Mouse (Mus musculus) left cerebral cortex, postnatal 4 days (tissue): ENCODE measurements around the gene Naaa. TPM values are rescaled to one million over a fixed set of nuclear protein-coding genes. Genes with fewer than 3 reads are reported as not detected.

Experiments used
- DNase-seq: peaks from one replicate; pipeline ENCODE4 v3.0.0-alpha.2; 2022
- intact Hi-C: fragments of 180-260 bp; cut with DNase I; formaldehyde crosslinking; loops from one replicate; pipeline ENCODE4 v1.15.1; 2025
- total RNA-seq, 2 experiments: library from RNA; stranded (reverse); gene quantifications; 2 replicates each; pipeline ENCODE4 v1.2.3; 2021

Naaa gene
- total RNA-seq, 2 experiments from 2014 or later, result 11.9 to 13.9 TPM

DNA sequence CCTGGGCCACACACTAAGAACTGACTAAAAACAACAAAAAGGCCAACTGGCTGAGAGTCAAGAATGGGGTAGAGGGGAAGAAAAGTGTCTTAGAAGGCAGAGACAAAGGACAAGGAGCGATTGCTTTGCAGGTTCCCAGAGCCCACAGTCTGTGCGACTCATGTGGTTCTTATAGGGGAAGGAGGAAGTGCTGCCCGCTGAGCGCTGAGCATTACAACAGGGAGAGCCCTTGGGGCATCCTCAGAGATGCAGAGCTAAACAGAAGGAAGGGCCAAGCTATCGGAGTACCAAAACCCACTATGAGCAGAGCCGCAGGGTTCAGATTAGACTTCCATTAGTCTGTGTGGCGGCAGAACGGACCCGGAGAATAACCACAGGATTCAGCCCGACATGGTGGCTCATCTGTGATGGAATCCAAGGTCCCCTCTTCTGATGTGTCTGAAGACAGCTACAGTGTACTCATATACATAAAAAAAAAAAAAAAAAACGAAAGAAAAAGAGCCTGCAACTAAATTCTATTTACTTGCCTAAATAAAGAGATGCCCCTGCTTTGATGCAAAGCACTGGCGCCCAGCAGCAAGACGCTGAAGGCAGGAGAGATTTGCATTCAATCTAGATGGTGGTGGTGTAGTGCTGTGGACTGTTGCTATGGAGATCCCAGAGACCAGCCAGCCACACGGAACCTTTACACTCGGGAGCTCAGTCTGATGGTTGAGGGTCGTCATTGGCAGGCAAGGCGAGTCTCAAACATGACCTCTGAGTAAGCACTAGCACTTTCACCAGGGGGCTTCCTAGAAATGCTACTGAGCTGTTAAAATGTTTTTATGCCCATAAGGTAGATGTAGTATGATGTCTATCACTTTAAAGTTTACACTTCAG is 58.8 kb downstream of the Naaa start:
- intact Hi-C loops, result no loop called here
- no peak for DNase-seq

GRCm38 (mm10) chr5:92215308-92215707 is 62.7 kb downstream of the Naaa start, which contains the start of gene U90926:
Gene U90926, minus strand, starts transcription at chr5:92215408.
- no peak for DNase-seq
- intact Hi-C loops, result no loop called here

DNA sequence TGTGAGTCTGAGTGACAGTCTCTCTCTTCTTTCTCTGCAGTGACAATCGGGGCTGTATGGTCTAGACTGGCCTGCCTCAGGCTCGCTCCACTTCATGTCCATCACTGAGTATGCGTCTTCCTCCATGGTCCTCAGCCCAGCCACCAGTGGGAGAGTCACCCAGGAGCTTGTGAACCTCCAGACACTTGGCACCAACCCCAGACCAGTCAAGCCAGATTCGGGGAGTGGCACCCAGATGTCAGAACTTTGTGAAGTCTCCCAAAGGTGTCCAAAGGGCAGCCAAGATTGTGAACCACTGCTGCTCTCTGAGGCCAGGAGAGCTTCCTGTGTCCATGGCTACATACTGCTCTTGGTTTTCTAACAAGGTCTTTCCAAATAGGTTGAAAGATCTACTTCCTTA is 65.7 kb downstream of the Naaa start:
- DNase-seq, result no peak
- intact Hi-C loops, result no loop called here

DNA sequence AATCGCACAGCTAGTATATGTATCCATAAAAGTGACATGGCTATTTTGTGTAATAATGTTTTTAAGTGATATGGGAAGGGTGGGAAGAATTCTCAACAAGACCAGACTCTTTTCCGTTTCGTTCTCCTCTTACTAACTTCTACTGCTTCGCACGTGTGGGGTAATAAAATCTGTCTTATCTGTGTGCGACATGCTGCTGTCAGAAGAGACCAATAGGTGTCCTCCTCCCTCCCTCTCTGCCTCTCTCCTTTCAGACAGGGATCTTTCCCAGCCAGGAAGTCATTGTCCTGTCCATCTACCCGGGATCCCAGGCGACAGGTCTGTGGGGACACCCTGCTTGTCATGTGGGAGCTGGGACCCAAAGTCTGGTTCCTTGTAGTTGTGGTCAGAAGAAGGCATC is 67.8 kb downstream of the Naaa start:
- intact Hi-C loops, result no loop called here
- DNase-seq, result no peak

Other genes starting within 250 kb of the Naaa start
- gene Cdkl2, start 234.3 kb downstream of the Naaa start, total RNA-seq, result 10 to 100 TPM; 68.8 to 75.4 TPM
- gene G3bp2, start 194.5 kb downstream of the Naaa start, total RNA-seq, result 100 to 1,000 TPM; 201 to 203 TPM
- gene Uso1, start 140.2 kb downstream of the Naaa start, total RNA-seq, result 10 to 100 TPM; 62.2 to 65.0 TPM
- gene U90926, start 62.8 kb downstream of the Naaa start, total RNA-seq, result not detected
- gene Ppef2, start 21.9 kb downstream of the Naaa start, total RNA-seq, result under 1 TPM in 1 of 2 experiments, not detected in 1; 0.34 TPM
- 10 to 100 TPM; 28.2 to 31.0 TPM for gene Sdad1, start 32.3 kb upstream of the Naaa start, total RNA-seq
- gene Cxcl9, start 49.9 kb upstream of the Naaa start, total RNA-seq, result not detected
- 1 to 10 TPM; 4.1 to 5.6 TPM for gene Art3, start 53.7 kb upstream of the Naaa start, total RNA-seq
- gene Cxcl10, start 70.7 kb upstream of the Naaa start, total RNA-seq, result not detected
- gene Nup54, start 157.0 kb upstream of the Naaa start, total RNA-seq, result 10 to 100 TPM; 50.7 to 60.8 TPM
- gene Scarb2, start 228.7 kb upstream of the Naaa start, total RNA-seq, result 100 to 1,000 TPM; 112 to 115 TPM